10 mouse cellular contexts compared by ENCODE assay signal in the genomic region with DNA sequence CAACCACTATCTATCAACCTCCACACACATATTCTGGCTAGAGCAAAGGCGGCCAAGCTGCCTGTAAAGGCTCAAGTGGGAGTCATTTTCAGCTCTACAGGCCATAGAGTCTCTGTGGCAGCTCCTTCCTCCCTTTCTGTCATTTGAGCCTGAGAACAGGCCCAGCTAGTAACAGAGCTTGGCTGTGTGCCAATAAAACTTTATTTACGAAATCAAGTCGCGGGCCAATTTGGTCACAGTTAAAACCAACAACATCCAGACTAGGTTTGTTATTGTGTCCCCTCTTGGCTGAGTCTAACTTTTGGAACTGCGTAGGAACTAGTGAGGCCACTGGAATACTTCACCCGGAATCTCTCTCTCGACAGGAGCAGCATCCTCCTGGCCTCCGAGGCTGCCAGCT. TPM values are rescaled to one million over a fixed set of nuclear protein-coding genes. Genes with fewer than 3 reads are reported as not detected.
A peak's percentile ranks its signal among the peaks of the same experiment; 100 is the strongest.
DNase-seq lines count a peak whose midpoint lies in the region; ATAC-seq and TF ChIP-seq lines count a peak whose summit lies in the region.
"Had no signal": no experiment of that assay in that cellular context is flagged by ENCODE, and none has a peak within 500 bp of the region (broad histone marks: within the 10 kb centered on the region; RNA-seq: fewer than 3 reads in every experiment).

No protein-coding gene starts in this region.

- no peak for TF ChIP-seq EP300 in heart, postnatal 0 days (IDR thresholded peaks at IDR 0.05; ENCODE audit: low read depth)

- TF ChIP-seq CTCF in heart, postnatal 0 days (IDR thresholded peaks at IDR 0.05; ENCODE audit: low read depth) = no peak

- H3K9me3 ChIP-seq in heart, postnatal 0 days (replicated peaks; ENCODE audit: control insufficient read depth, low read length) = no peaks in the 10 kb centered on the region
- H3K9me3 ChIP-seq in heart, embryonic 12.5 days (replicated peaks) = no peaks in the 10 kb centered on the region
- H3K9me3 ChIP-seq in midbrain, embryonic 14.5 days (ENCODE audit: control insufficient read depth, low read length) = no peaks in the 10 kb centered on the region
- H3K9me3 ChIP-seq in midbrain, embryonic 16.5 days (replicated peaks; ENCODE audit: control insufficient read depth, low read length, poor library complexity, severe bottlenecking) = no peaks in the 10 kb centered on the region
- no peaks in the 10 kb centered on the region for H3K9me3 ChIP-seq in stomach, embryonic 16.5 days (replicated peaks; ENCODE audit: control insufficient read depth, low read length)
- H3K9me3 ChIP-seq: heart, embryonic 15.5 days; liver, embryonic 12.5 days; neural tube, embryonic 12.5 days had no signal

- no peak overlapping the region for H3K9ac ChIP-seq in heart, postnatal 0 days (replicated peaks; ENCODE audit: low read depth, low read length)
- H3K9ac ChIP-seq in heart, embryonic 12.5 days = no peak overlapping the region
- no peak overlapping the region for H3K9ac ChIP-seq in midbrain, embryonic 14.5 days (replicated peaks; ENCODE audit: low read length)
- H3K9ac ChIP-seq in midbrain, embryonic 16.5 days (ENCODE audit: low read depth, low read length) = no peak overlapping the region
- H3K9ac ChIP-seq in stomach, embryonic 16.5 days (ENCODE audit: low read length) = no peak overlapping the region
- H3K9ac ChIP-seq: heart, embryonic 15.5 days; liver, embryonic 12.5 days; neural tube, embryonic 12.5 days had no signal

- H3K4me3 ChIP-seq in heart, postnatal 0 days (ENCODE audit: low read depth, low read length) = no peak overlapping the region
- H3K4me3 ChIP-seq in heart, embryonic 12.5 days = no peak overlapping the region
- no peak overlapping the region for H3K4me3 ChIP-seq in midbrain, embryonic 14.5 days (replicated peaks; ENCODE audit: low read depth, low read length)
- H3K4me3 ChIP-seq in midbrain, embryonic 16.5 days (ENCODE audit: low read depth, low read length) = no peak overlapping the region
- H3K4me3 ChIP-seq in stomach, embryonic 16.5 days (replicated peaks; ENCODE audit: low read length) = no peak overlapping the region
- H3K4me3 ChIP-seq: heart, embryonic 15.5 days; liver, embryonic 12.5 days; neural tube, embryonic 12.5 days had no signal

- H3K27ac ChIP-seq in heart, postnatal 0 days (ENCODE audit: low read depth) = no peak overlapping the region
- H3K27ac ChIP-seq in heart, embryonic 12.5 days (ENCODE audit: poor library complexity, severe bottlenecking) = no peak overlapping the region
- H3K27ac ChIP-seq in midbrain, embryonic 14.5 days (replicated peaks; ENCODE audit: low read depth, low read length) = no peak overlapping the region
- no peak overlapping the region for H3K27ac ChIP-seq in midbrain, embryonic 16.5 days (ENCODE audit: low read length)
- H3K27ac ChIP-seq in stomach, embryonic 16.5 days (ENCODE audit: low read length) = peak overlapping the region; percentile 34
- H3K27ac ChIP-seq: heart, embryonic 15.5 days; liver, embryonic 12.5 days; neural tube, embryonic 12.5 days had no signal

- DNase-seq in heart, postnatal 0 days (ENCODE audit: low spot score) = peak; percentile 37
- peak; percentile 35 for DNase-seq in midbrain, embryonic 14.5 days
- DNase-seq in fat pad, adult 2 months (ENCODE audit: extremely low read depth, low read depth, low spot score) = peak; percentile 25
- DNase-seq in cerebellum, adult 11 months = no peak

- H3K36me3 ChIP-seq in heart, postnatal 0 days (replicated peaks; ENCODE audit: control insufficient read depth, insufficient read depth, low read length) = peaks cover 15% of the 10 kb centered on the region
- H3K36me3 ChIP-seq in heart, embryonic 12.5 days = peaks cover 19% of the 10 kb centered on the region
- H3K36me3 ChIP-seq in midbrain, embryonic 14.5 days (ENCODE audit: control insufficient read depth, insufficient read depth, low read length) = peaks cover 15% of the 10 kb centered on the region
- H3K36me3 ChIP-seq in midbrain, embryonic 16.5 days (ENCODE audit: control insufficient read depth, insufficient read depth, low read length) = peaks cover 5% of the 10 kb centered on the region
- H3K36me3 ChIP-seq in stomach, embryonic 16.5 days (ENCODE audit: control insufficient read depth, insufficient read depth, low read length) = peaks cover 5% of the 10 kb centered on the region; the same call in 1 of the 2 replicates

- no peak for ATAC-seq in heart, postnatal 0 days (ENCODE audit: insufficient read depth, low read depth)
- no peak for ATAC-seq in heart, embryonic 12.5 days (ENCODE audit: insufficient number of reproducible peaks, low FRiP score)
- ATAC-seq in midbrain, embryonic 14.5 days (ENCODE audit: low FRiP score, low TSS enrichment) = no peak
- no peak for ATAC-seq in midbrain, embryonic 16.5 days
- ATAC-seq in stomach, embryonic 16.5 days (ENCODE audit: insufficient read depth, low FRiP score) = no peak
- ATAC-seq: liver, embryonic 12.5 days had no signal

- no peak overlapping the region for H3K4me2 ChIP-seq in heart, postnatal 0 days (ENCODE audit: low read depth, low read length)
- no peak overlapping the region for H3K4me2 ChIP-seq in heart, embryonic 12.5 days
- no peak overlapping the region for H3K4me2 ChIP-seq in midbrain, embryonic 14.5 days (ENCODE audit: low read length)
- H3K4me2 ChIP-seq in midbrain, embryonic 16.5 days (ENCODE audit: low read length) = no peak overlapping the region
- H3K4me2 ChIP-seq in stomach, embryonic 16.5 days (ENCODE audit: low read depth, low read length) = no peak overlapping the region
- H3K4me2 ChIP-seq: heart, embryonic 15.5 days; liver, embryonic 12.5 days; neural tube, embryonic 12.5 days had no signal

- H3K27me3 ChIP-seq in heart, postnatal 0 days (ENCODE audit: control insufficient read depth, insufficient read depth, low read length) = no peaks in the 10 kb centered on the region
- H3K27me3 ChIP-seq in heart, embryonic 12.5 days (replicated peaks) = no peaks in the 10 kb centered on the region
- H3K27me3 ChIP-seq in midbrain, embryonic 14.5 days (ENCODE audit: control insufficient read depth, insufficient read depth, low read length) = no peaks in the 10 kb centered on the region
- H3K27me3 ChIP-seq in midbrain, embryonic 16.5 days (ENCODE audit: control insufficient read depth, insufficient read depth, low read depth, low read length) = no peaks in the 10 kb centered on the region; the same call in none of the 2 replicates
- H3K27me3 ChIP-seq in stomach, embryonic 16.5 days (ENCODE audit: control insufficient read depth, insufficient read depth, low read length) = no peaks in the 10 kb centered on the region; the same call in 1 of the 2 replicates
- H3K27me3 ChIP-seq: heart, embryonic 15.5 days; liver, embryonic 12.5 days; neural tube, embryonic 12.5 days had no signal

- 40% methylated on average over 8 of the region's 8 CpGs for WGBS in heart, postnatal 0 days
- WGBS in heart, embryonic 12.5 days = 67% methylated on average over 8 of the region's 8 CpGs
- WGBS in midbrain, embryonic 14.5 days = 75% methylated on average over 8 of the region's 8 CpGs
- WGBS in midbrain, embryonic 16.5 days = 64% methylated on average over 8 of the region's 8 CpGs
- 38% methylated on average over 8 of the region's 8 CpGs for WGBS in stomach, embryonic 16.5 days

- no peaks in the 10 kb centered on the region; the same call in 1 of the 2 replicates for H3K4me1 ChIP-seq in heart, postnatal 0 days (ENCODE audit: control insufficient read depth, insufficient read depth)
- H3K4me1 ChIP-seq in heart, embryonic 12.5 days (replicated peaks) = peaks cover 13% of the 10 kb centered on the region
- no peaks in the 10 kb centered on the region for H3K4me1 ChIP-seq in midbrain, embryonic 14.5 days (ENCODE audit: control insufficient read depth, insufficient read depth, low read length)
- no peaks in the 10 kb centered on the region for H3K4me1 ChIP-seq in midbrain, embryonic 16.5 days (ENCODE audit: control insufficient read depth, insufficient read depth, low read length)
- H3K4me1 ChIP-seq in stomach, embryonic 16.5 days (ENCODE audit: control insufficient read depth, insufficient read depth, low read length) = 0 out of 2 replicates have a peak, but pooled peaks cover 3% of the 10 kb centered on the region
- H3K4me1 ChIP-seq: liver, embryonic 12.5 days; neural tube, embryonic 12.5 days had no signal

RNA-seq across cellular contexts. Expression of a gene that starts 1.3 kb away (rescaled TPM):
- total RNA-seq in heart, postnatal 0 days (2014; rRNA removed; ENCODE audit: low replicate concordance) = 0.54 TPM in 1 of 2 replicates, not detected in the other
- not detected in 2 replicates for polyA plus RNA-seq in heart, postnatal 0 days (2015; fragmentation: Nextera tagmentation; extraction: Ambion mirVana)
- polyA plus RNA-seq in heart, embryonic 12.5 days (2016; fragmentation: Nextera tagmentation; extraction: Ambion mirVana) = 0.26 TPM in 1 of 2 replicates, not detected in the other
- 0.55 and 0.76 TPM in 2 replicates for polyA plus RNA-seq in midbrain, embryonic 14.5 days (2014; fragmentation: Nextera tagmentation; extraction: Ambion mirVana)
- 0.75 TPM in 1 of 2 replicates, not detected in the other for polyA plus RNA-seq in midbrain, embryonic 16.5 days (2015; fragmentation: Nextera tagmentation; extraction: Ambion mirVana)
- polyA plus RNA-seq in stomach, embryonic 16.5 days (2015; fragmentation: Nextera tagmentation; extraction: Ambion mirVana) = not detected in 2 replicates
- polyA plus RNA-seq: heart, embryonic 15.5 days; liver, embryonic 12.5 days; neural tube, embryonic 12.5 days had no signal

RNA-seq across cellular contexts. Expression of a gene that starts 15.2 kb away (rescaled TPM):
- not detected in 2 replicates for total RNA-seq in heart, postnatal 0 days (2014; rRNA removed; ENCODE audit: low replicate concordance)
- 0.25 and 0.40 TPM in 2 replicates for polyA plus RNA-seq in heart, postnatal 0 days (2015; fragmentation: Nextera tagmentation; extraction: Ambion mirVana)
- polyA plus RNA-seq in heart, embryonic 12.5 days (2016; fragmentation: Nextera tagmentation; extraction: Ambion mirVana) = 1.1 and 1.4 TPM in 2 replicates
- 0.84 and 1.6 TPM in 2 replicates for polyA plus RNA-seq in midbrain, embryonic 14.5 days (2014; fragmentation: Nextera tagmentation; extraction: Ambion mirVana)
- 1.6 TPM in 2 replicates for polyA plus RNA-seq in midbrain, embryonic 16.5 days (2015; fragmentation: Nextera tagmentation; extraction: Ambion mirVana)
- 1.8 and 2.0 TPM in 2 replicates for polyA plus RNA-seq in stomach, embryonic 16.5 days (2015; fragmentation: Nextera tagmentation; extraction: Ambion mirVana)

RNA-seq across cellular contexts. Expression of a gene that starts 33.2 kb away (rescaled TPM):
- 34.0 and 49.7 TPM in 2 replicates for total RNA-seq in heart, postnatal 0 days (2014; rRNA removed; ENCODE audit: low replicate concordance)
- polyA plus RNA-seq in heart, postnatal 0 days (2015; fragmentation: Nextera tagmentation; extraction: Ambion mirVana) = 45.1 and 45.9 TPM in 2 replicates
- 46.5 and 49.3 TPM in 2 replicates for polyA plus RNA-seq in heart, embryonic 12.5 days (2016; fragmentation: Nextera tagmentation; extraction: Ambion mirVana)
- polyA plus RNA-seq in midbrain, embryonic 14.5 days (2014; fragmentation: Nextera tagmentation; extraction: Ambion mirVana) = 87.2 and 101 TPM in 2 replicates
- 93.6 and 97.0 TPM in 2 replicates for polyA plus RNA-seq in midbrain, embryonic 16.5 days (2015; fragmentation: Nextera tagmentation; extraction: Ambion mirVana)
- polyA plus RNA-seq in stomach, embryonic 16.5 days (2015; fragmentation: Nextera tagmentation; extraction: Ambion mirVana) = 69.8 and 73.7 TPM in 2 replicates
